Mouse (Mus musculus): ENCODE measurements around the gene Dnah2.

DNA sequence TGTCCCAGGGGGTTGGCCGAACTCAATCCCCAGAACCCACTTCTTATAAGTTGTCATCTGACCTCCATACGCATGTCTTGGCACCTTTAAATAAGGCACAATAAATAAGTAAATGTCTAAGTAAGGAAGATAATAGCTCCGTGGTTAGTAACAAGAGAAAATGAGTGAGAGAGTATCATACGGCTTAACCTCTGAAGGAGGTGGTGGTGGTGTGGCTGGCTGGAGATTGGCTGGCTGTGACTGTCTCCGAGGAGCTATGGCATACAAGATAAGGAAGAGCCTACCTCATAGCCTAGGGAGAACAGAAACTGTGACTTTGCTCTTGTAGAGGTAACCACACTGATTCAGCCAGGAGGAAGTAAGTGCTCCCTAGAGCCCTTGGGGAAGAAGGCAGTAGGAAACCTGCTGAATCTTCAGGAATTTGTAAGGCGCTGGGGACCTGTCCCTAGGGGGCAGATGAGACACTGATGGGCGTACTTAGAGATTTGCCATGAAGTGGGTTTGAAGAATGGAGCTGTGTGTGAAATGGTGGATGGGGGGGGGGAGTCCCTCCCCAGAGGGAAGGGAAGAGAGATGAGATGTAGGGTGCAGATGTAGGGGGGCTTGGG is 36.9 kb upstream of the Dnah2 start:
- TF ChIP-seq EP300 (IDR thresholded peaks at IDR 0.05; ENCODE audit: low read depth), result peak; percentile 84
- 0 out of 2 replicates have a peak, but pooled peaks have one; percentile 39 for TF ChIP-seq CTCF (IDR thresholded peaks at IDR 0.05; ENCODE audit: low read depth)

Measured in liver, embryonic 14.5 days (tissue).